Mouse (Mus musculus): ENCODE measurements at regions not wholly inside any gene's neighbourhood (a gene's known extent, or its start where the extent isn't known, plus 50 kb on each side); places are given as distances from the start of the nearest gene placed in this dataset.

GRCm38 (mm10) chr15:61398829-61399228 is 476.0 kb upstream of the A1bg start:
- H3K9me3 ChIP-seq (replicated peaks), result no peaks in the 10 kb centered on the region
- no peak for DNase-seq
- WGBS (ENCODE audit: insufficient replicate concordance), result 22% methylated on average over 3 of the region's 3 CpGs

GRCm38 (mm10) chr15:61397061-61397460 is 474.2 kb upstream of the A1bg start:
- Histone ChIP-seq H3K4me1 (replicated peaks) (no peaks in the 10 kb centered on the region), H3K9ac (no peak overlapping the region), H3K27ac (no peak overlapping the region), H3K4me2 (no peak overlapping the region), H3K4me3 (replicated peaks) (no peak overlapping the region), H3K9me3 (replicated peaks) (no peaks in the 10 kb centered on the region), H3K36me3 (no peaks in the 10 kb centered on the region), H3K27me3 (no peaks in the 10 kb centered on the region)
- DNase-seq, result no peak
- ATAC-seq (ENCODE audit: low read depth), result no peak
- whole genome bisulfite sequencing (ENCODE audit: insufficient replicate concordance), result 61% methylated on average over 3 of the region's 3 CpGs

More at GRCm38 (mm10) chr15:61398829-61399228, 476.0 kb upstream of the A1bg start:
- Histone ChIP-seq H3K27ac (no peak overlapping the region), H3K36me3 (no peaks in the 10 kb centered on the region), H3K27me3 (no peaks in the 10 kb centered on the region), H3K4me2 (no peak overlapping the region), H3K4me3 (replicated peaks) (no peak overlapping the region), H3K9ac (no peak overlapping the region), H3K4me1 (replicated peaks) (no peaks in the 10 kb centered on the region)
- ATAC-seq (ENCODE audit: low read depth), result no peak

GRCm38 (mm10) chr15:61395296-61395826 is 472.5 kb upstream of the A1bg start:
- WGBS (ENCODE audit: insufficient replicate concordance), result 22% methylated on average over 8 of the region's 8 CpGs
- H3K36me3 ChIP-seq, result no peaks in the 10 kb centered on the region
- H3K27ac ChIP-seq, result no peak overlapping the region
- DNase-seq (no peak), ATAC-seq (ENCODE audit: low read depth) (no peak)
- no peaks in the 10 kb centered on the region for H3K4me1 ChIP-seq (replicated peaks)
- no peak overlapping the region for H3K9ac ChIP-seq
- H3K4me3 ChIP-seq (replicated peaks), result no peak overlapping the region
- no peaks in the 10 kb centered on the region for H3K9me3 ChIP-seq (replicated peaks)
- H3K4me2 ChIP-seq, result no peak overlapping the region
- no peaks in the 10 kb centered on the region for H3K27me3 ChIP-seq

GRCm38 (mm10) chr15:61380666-61381065 is 457.9 kb upstream of the A1bg start:
- 40% methylated on average over 3 of the region's 3 CpGs for WGBS (ENCODE audit: insufficient replicate concordance)

GRCm38 (mm10) chr15:61366276-61366675 is 443.5 kb upstream of the A1bg start:
- 57% methylated on average over 3 of the region's 3 CpGs for WGBS (ENCODE audit: insufficient replicate concordance)
- ATAC-seq (ENCODE audit: low read depth), result no peak
- no peak overlapping the region for H3K4me3 ChIP-seq (replicated peaks)
- H3K27ac ChIP-seq, result no peak overlapping the region
- no peaks in the 10 kb centered on the region for H3K36me3 ChIP-seq
- H3K4me2 ChIP-seq, result no peak overlapping the region
- DNase-seq, result no peak
- no peaks in the 10 kb centered on the region for H3K9me3 ChIP-seq (replicated peaks)
- no peak overlapping the region for H3K9ac ChIP-seq
- no peaks in the 10 kb centered on the region for H3K4me1 ChIP-seq (replicated peaks)
- H3K27me3 ChIP-seq, result no peaks in the 10 kb centered on the region

More at GRCm38 (mm10) chr15:61380666-61381065, 457.9 kb upstream of the A1bg start:
- H3K9ac ChIP-seq, result no peak overlapping the region
- no peaks in the 10 kb centered on the region for H3K9me3 ChIP-seq (replicated peaks)
- no peaks in the 10 kb centered on the region for H3K4me1 ChIP-seq (replicated peaks)
- no peaks in the 10 kb centered on the region for H3K27me3 ChIP-seq
- no peak for ATAC-seq (ENCODE audit: low read depth)
- H3K36me3 ChIP-seq, result no peaks in the 10 kb centered on the region
- H3K4me2 ChIP-seq, result no peak overlapping the region
- DNase-seq, result no peak
- H3K4me3 ChIP-seq (replicated peaks), result no peak overlapping the region
- no peak overlapping the region for H3K27ac ChIP-seq

- no peak for DNase-seq
- Histone ChIP-seq H3K27ac (no peak overlapping the region), H3K9ac (no peak overlapping the region)
These were observed 442.7 kb upstream of the A1bg start for GRCm38 (mm10) chr15:61365511-61365910.

GRCm38 (mm10) chr15:61364461-61364860 is 441.6 kb upstream of the A1bg start:
- ATAC-seq (ENCODE audit: low read depth) (no peak), DNase-seq (no peak)
- 64% methylated on average over 2 of the region's 2 CpGs for whole genome bisulfite sequencing (ENCODE audit: insufficient replicate concordance)

More at GRCm38 (mm10) chr15:61365511-61365910, 442.7 kb upstream of the A1bg start:
- H3K36me3 ChIP-seq, result no peaks in the 10 kb centered on the region
- no peaks in the 10 kb centered on the region for H3K9me3 ChIP-seq (replicated peaks)
- 73% methylated on average over 5 of the region's 5 CpGs for whole genome bisulfite sequencing (ENCODE audit: insufficient replicate concordance)
- no peak for ATAC-seq (ENCODE audit: low read depth)
- H3K4me3 ChIP-seq (replicated peaks), result no peak overlapping the region
- no peaks in the 10 kb centered on the region for H3K4me1 ChIP-seq (replicated peaks)
- no peak overlapping the region for H3K4me2 ChIP-seq
- no peaks in the 10 kb centered on the region for H3K27me3 ChIP-seq

GRCm38 (mm10) chr15:61361254-61361653 is 438.4 kb upstream of the A1bg start:
- ATAC-seq (ENCODE audit: low read depth), result no peak
- no peak overlapping the region for H3K9ac ChIP-seq
- no peaks in the 10 kb centered on the region for H3K4me1 ChIP-seq (replicated peaks)
- H3K36me3 ChIP-seq, result no peaks in the 10 kb centered on the region
- no peak overlapping the region for H3K27ac ChIP-seq
- 43% methylated on average over 3 of the region's 3 CpGs for WGBS (ENCODE audit: insufficient replicate concordance)
- H3K27me3 ChIP-seq, result no peaks in the 10 kb centered on the region
- no peak overlapping the region for H3K4me2 ChIP-seq
- DNase-seq, result no peak
- no peak overlapping the region for H3K4me3 ChIP-seq (replicated peaks)
- H3K9me3 ChIP-seq (replicated peaks), result no peaks in the 10 kb centered on the region

More at GRCm38 (mm10) chr15:61364461-61364860, 441.6 kb upstream of the A1bg start:
- H3K4me3 ChIP-seq (replicated peaks), result no peak overlapping the region
- H3K27ac ChIP-seq, result no peak overlapping the region
- no peak overlapping the region for H3K4me2 ChIP-seq
- H3K4me1 ChIP-seq (replicated peaks), result no peaks in the 10 kb centered on the region
- no peaks in the 10 kb centered on the region for H3K27me3 ChIP-seq
- H3K9ac ChIP-seq, result no peak overlapping the region
- H3K36me3 ChIP-seq, result no peaks in the 10 kb centered on the region
- H3K9me3 ChIP-seq (replicated peaks), result no peaks in the 10 kb centered on the region

- H3K9ac ChIP-seq, result no peak overlapping the region
- H3K4me1 ChIP-seq (replicated peaks), result no peaks in the 10 kb centered on the region
- no peaks in the 10 kb centered on the region for H3K27me3 ChIP-seq
- no peaks in the 10 kb centered on the region for H3K9me3 ChIP-seq (replicated peaks)
- no peaks in the 10 kb centered on the region for H3K36me3 ChIP-seq
- no peak for DNase-seq
- no peak overlapping the region for H3K4me3 ChIP-seq (replicated peaks)
- no peak overlapping the region for H3K4me2 ChIP-seq
- ATAC-seq (ENCODE audit: low read depth), result no peak
- H3K27ac ChIP-seq, result no peak overlapping the region
These were observed 432.5 kb upstream of the A1bg start for GRCm38 (mm10) chr15:61355344-61355743.

GRCm38 (mm10) chr15:61351729-61352342 is 429.0 kb upstream of the A1bg start:
- no peak overlapping the region for H3K4me3 ChIP-seq (replicated peaks)
- no peaks in the 10 kb centered on the region for H3K36me3 ChIP-seq
- H3K4me1 ChIP-seq (replicated peaks), result no peaks in the 10 kb centered on the region
- no peak overlapping the region for H3K27ac ChIP-seq
- no peak for ATAC-seq (ENCODE audit: low read depth)
- H3K4me2 ChIP-seq, result no peak overlapping the region
- H3K9me3 ChIP-seq (replicated peaks), result no peaks in the 10 kb centered on the region
- DNase-seq, result no peak
- H3K9ac ChIP-seq, result no peak overlapping the region
- 46% methylated on average over 5 of the region's 5 CpGs for WGBS (ENCODE audit: insufficient replicate concordance)
- H3K27me3 ChIP-seq, result no peaks in the 10 kb centered on the region

GRCm38 (mm10) chr15:61345101-61345500 is 422.3 kb upstream of the A1bg start:
- Histone ChIP-seq H3K27ac (no peak overlapping the region), H3K36me3 (no peaks in the 10 kb centered on the region), H3K9me3 (replicated peaks) (no peaks in the 10 kb centered on the region), H3K9ac (no peak overlapping the region), H3K4me2 (no peak overlapping the region), H3K27me3 (no peaks in the 10 kb centered on the region), H3K4me3 (replicated peaks) (no peak overlapping the region), H3K4me1 (replicated peaks) (no peaks in the 10 kb centered on the region)
- ATAC-seq (ENCODE audit: low read depth), result no peak
- 59% methylated on average over 4 of the region's 4 CpGs for WGBS (ENCODE audit: insufficient replicate concordance)
- DNase-seq, result no peak

GRCm38 (mm10) chr15:61342618-61343017 is 419.8 kb upstream of the A1bg start:
- H3K36me3 ChIP-seq, result no peaks in the 10 kb centered on the region
- no peaks in the 10 kb centered on the region for H3K9me3 ChIP-seq (replicated peaks)
- H3K4me2 ChIP-seq, result no peak overlapping the region
- no peak overlapping the region for H3K4me3 ChIP-seq (replicated peaks)
- H3K4me1 ChIP-seq (replicated peaks), result no peaks in the 10 kb centered on the region
- no peak overlapping the region for H3K9ac ChIP-seq
- no peak for DNase-seq
- 61% methylated on average over 1 of the region's 1 CpGs for WGBS (ENCODE audit: insufficient replicate concordance)
- no peaks in the 10 kb centered on the region for H3K27me3 ChIP-seq
- H3K27ac ChIP-seq, result no peak overlapping the region
- no peak for ATAC-seq (ENCODE audit: low read depth)
